Mouse (Mus musculus) heart, adult 9 months (tissue): ENCODE results near the gene Crhr1.
"Not testable (repeated sequence)": the region's sequence is repeated elsewhere in the genome, so short reads cannot be mapped to it uniquely, and the experiment has no call there.

ENCODE experiments used
- DNase-seq, 2 experiments: peaks; one replicate each; pipeline ENCODE4 v3.0.0; 2022; ENCODE audit warnings: low spot score in 2 of 2

Gene Crhr1

GRCm38 (mm10) chr11:104195791-104196190 is 63.1 kb downstream of the Crhr1 start:
- DNase-seq = peak; percentile 57 to 73

DNA sequence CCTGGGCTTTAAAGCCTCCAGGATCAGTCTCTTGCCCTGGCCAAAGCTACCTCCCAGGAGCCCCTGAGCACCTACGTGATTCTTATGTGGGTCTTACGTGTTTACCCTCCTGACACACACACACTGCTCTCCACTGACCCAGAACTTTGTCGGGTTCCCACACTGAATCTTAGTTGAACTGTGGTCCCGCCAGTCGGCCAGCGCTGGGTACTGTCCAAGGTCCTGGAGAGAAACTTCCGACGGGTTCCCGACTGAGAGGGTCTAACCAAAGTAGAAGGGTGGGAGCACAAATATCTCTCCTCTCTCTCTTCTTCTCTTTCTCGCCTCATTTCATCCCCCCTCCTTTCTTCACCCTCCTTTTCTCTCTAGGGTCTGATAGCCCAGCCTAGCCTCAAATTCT is 65.2 kb downstream of the Crhr1 start:
- DNase-seq = no peak

GRCm38 (mm10) chr11:104203271-104203670 is 70.6 kb downstream of the Crhr1 start:
- no peak for DNase-seq

DNA sequence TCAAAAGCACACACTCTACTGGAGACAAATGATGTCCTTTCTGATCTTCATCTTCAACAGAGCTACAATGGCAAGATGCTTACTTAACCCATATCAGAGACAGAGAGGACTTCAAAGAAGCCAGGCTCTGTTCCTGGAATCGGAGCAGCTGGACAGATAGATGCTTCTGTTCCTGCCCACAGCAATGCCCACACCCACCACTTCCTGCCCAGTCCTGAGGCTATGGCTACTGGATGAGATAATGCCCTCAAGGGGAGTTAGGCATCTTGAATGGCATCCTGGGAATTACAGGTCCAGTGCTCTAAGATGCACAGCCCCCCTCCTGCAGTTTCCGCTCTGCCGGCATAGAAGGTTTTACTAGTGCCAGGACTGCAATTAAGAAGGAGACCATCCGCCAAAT is 73.9 kb downstream of the Crhr1 start:
- DNase-seq = no peak

- DNase-seq = no peak
Measured at GRCm38 (mm10) chr11:104209041-104209440, 76.4 kb downstream of the Crhr1 start.

DNA sequence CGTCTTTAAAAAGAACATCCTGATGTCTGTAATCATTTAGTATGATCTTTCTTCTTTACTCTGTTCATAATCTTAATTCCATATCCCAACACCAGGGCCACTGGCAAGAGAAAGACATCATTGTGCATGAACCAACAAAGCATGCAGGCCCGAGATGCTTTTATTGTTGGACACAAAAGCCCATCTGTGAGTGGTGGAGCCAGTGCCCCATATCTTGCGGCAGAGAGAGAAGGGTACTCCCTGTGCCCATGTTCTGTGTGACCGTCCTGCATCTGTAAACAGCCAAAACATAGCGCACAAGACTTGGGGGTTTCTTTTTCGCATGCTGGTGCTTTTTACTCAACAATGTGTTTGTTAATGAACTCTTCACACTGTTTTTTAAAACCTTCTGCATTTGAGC is 78.6 kb downstream of the Crhr1 start:
- DNase-seq = no peak

GRCm38 (mm10) chr11:104214128-104214527 is 81.5 kb downstream of the Crhr1 start:
- not testable (repeated sequence) for DNase-seq

GRCm38 (mm10) chr11:104218075-104218474 is 85.4 kb downstream of the Crhr1 start:
- DNase-seq = no peak

- no peak for DNase-seq
Measured at GRCm38 (mm10) chr11:104220291-104220690, 87.6 kb downstream of the Crhr1 start.

GRCm38 (mm10) chr11:104221751-104222150 is 89.1 kb downstream of the Crhr1 start:
- no peak for DNase-seq

GRCm38 (mm10) chr11:104223301-104223700 is 90.6 kb downstream of the Crhr1 start:
- no peak for DNase-seq
